Mouse (Mus musculus): Measurements from ENCODE around the gene Wdr24.
"Not testable (repeated sequence)": the region's sequence is repeated elsewhere in the genome, so short reads cannot be mapped to it uniquely, and the experiment has no call there.

Gene Wdr24

GRCm38 (mm10) chr17:25860832-25861703, 37.6 kb downstream of the Wdr24 start, which contains the start of gene Wdr90:
Gene Wdr90, minus strand, starts transcription at chr17:25861501.
- DNase-seq: peak; percentile 92 to 93

DNA sequence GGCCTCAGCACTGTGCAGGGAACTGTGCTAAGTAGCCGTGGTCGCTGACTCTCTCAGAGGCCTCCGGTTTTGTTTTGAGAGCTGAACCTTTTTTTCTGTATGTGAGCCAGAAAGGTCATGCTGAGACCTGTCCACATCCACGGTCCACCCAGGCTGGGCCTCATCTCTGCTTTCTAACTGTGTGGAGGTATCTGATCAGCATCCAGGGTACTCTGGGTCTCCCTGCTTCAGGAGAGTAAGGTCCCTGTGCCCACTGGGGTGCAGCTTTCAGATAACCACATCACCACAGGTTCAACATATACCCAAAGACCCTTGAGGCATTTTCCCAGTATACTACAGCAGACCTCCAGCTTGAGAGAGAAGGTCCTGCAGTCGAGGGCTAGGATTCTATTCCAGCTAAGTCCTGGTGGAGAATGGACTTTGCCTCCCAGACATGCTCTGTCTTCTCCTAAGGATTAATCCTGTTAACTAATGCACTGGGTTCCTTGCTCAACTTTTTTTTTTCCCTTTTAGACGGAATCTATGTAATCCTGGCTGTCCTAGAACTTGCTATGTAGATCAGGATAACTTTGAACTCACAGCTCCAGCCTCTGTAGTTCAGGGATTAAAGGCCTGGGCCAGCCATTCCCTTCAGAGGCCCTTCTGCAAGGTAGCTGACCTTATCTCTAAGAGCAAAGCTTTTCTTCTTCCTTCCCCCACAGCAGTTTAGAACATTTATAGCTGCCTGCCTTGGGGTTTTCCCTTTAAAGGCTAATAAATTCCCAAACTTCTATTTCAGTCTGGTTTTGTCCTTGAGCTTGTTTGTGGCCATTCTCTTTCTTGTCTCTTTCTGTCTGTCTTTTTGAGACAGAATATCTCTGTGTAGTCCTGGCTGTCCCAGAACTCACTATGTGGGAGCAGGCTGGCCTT, 38.5 kb downstream of the Wdr24 start:
- DNase-seq: no peak

GRCm38 (mm10) chr17:25863681-25864080, 40.3 kb downstream of the Wdr24 start:
- no peak for DNase-seq

- no peak for DNase-seq
These were observed 40.9 kb downstream of the Wdr24 start for GRCm38 (mm10) chr17:25864311-25864710.

DNA sequence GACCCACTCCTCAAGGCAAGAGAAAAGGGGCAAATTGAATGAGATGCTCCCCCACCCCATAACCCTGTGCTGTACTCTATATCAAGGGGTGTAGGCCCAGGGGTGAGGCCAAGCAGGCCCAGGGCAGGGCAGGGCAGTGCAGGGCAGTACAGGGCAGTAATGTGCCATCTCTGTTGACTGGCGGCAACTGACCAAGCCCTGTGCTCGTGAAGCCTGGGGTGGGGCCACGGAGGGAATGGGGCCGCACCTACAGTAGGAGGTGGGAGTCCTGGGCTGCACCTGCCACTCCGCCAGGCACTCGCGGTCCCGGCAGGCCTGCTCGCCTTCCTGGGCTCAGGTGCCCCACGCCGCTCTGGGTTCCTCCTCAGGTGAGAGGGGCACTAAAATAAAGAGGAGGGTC, 41.9 kb downstream of the Wdr24 start:
- peak in 1 of 2 experiments; percentile 20 for DNase-seq

- peak in 1 of 2 experiments; percentile 9 for DNase-seq
These were observed 42.7 kb downstream of the Wdr24 start for GRCm38 (mm10) chr17:25866172-25866571.

- no peak for DNase-seq
These were observed 44.0 kb downstream of the Wdr24 start for GRCm38 (mm10) chr17:25867509-25867835.

DNA sequence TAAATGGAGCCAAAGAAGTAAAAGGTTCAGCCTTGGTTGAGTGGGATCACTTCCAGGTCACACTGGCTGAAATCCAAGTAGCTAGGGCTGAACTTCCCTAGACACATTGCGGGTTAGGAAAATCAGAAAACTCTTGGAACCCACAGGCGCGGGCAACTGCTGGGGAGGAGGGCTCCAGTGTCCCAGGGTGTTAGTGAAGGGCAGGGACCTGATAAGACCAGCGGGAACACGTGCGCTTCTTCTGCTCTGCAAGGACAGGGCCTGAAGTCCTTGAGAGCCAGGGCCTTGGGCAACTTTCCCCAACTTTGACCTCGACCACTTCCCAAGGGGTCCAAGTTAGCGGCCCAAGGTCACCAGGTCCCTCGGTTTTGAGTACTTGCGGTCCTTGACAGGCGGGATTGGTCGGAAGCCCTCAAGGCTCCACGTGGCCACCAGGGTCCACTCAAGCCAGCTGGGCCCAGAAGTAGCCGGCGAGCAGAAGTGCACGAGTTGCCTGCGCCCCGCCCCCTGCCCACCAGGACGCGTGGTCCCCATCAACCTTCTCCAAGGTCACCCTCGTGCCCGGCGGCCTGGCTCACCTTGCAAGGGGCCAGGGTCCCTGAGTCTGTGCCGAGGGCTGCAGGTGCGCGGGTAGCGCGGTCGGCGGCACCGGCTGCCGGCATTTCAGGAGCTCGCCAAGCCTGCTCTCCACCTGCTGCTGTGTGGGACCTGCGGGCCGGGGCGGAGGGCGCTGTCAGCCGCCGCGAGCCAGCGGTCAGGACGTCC, 44.6 kb downstream of the Wdr24 start:
- DNase-seq: peak in 1 of 2 experiments; percentile 66

DNA sequence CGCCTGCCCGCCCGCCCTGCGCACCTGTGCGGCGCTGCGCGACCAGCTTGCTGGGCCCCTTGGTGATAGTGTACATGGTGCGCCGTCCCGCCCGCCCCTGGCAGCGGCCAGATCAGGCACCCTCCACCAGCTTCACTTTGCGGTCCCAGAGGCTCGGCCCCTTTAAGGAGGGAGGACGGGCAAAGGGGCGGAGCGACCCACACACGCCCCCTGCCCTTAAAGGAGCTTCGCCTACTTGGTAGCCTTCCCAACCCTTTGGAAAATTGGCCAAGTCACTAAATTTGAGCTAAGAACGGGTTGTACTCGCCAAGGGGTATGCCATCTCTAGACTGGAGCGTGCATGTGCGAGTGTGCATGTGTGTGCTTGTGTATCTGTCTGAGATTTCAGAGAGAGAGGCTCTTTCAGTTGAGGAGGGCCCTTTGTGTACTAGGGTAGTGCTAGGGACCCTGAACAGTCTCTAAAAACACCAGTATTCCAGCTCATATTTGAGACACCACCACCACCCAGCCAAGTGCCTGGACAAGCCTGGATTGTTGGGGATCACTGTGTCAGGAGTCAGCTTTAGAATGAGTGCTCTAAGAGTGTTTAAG, 45.3 kb downstream of the Wdr24 start, which contains the start of gene Mcrip2:
Mcrip2 (minus strand) TSS at position 164 of the 591 bp plus-strand sequence.
- peak; percentile 86 to 88 for DNase-seq

DNA sequence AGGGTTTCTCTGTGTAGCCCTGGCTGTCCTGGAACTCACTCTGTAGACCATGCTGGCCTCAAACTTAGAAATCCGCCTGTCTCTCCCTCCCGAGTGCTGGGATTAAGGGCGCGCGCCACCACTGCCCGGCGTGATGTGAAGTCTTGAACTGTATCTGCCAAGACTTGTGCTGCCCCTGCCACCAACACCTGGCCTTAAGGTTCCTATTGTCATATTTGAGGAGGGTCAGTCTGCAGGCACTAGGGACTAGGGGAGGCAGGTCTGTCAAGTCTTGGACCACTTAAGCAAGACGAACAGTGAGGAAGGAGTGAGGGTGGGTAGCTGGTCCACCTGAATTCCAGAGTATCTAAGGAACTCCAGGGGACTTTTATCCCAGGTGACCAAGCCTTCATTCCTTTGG, 46.1 kb downstream of the Wdr24 start:
- peak in 1 of 2 experiments; percentile 12 for DNase-seq

- DNase-seq: peak in 1 of 2 experiments; percentile 3
These were observed 46.5 kb downstream of the Wdr24 start for GRCm38 (mm10) chr17:25869954-25870353.

DNA sequence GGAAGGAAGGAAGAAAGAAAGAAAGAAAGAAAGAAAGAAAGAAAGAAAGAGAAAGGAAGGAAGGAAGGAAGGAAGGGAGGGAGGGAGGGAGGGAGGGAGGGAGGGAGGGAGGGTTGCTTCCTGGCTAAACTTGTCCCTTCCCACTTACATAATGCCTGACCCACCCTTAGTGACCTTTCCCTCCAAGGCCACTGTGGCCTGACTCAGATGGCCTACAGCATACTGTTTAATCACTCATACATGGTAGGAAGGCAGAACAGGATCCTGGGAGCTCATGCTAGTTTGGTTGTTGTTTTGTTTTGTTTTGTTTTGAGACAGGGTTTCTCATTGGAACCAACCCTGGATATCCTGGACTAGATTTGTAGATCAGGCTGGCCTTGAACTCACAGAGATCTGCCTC, 48.1 kb downstream of the Wdr24 start:
- not testable (repeated sequence) for DNase-seq

GRCm38 (mm10) chr17:25872676-25873075, 49.2 kb downstream of the Wdr24 start:
- DNase-seq: peak in 1 of 2 experiments; percentile 3

DNA sequence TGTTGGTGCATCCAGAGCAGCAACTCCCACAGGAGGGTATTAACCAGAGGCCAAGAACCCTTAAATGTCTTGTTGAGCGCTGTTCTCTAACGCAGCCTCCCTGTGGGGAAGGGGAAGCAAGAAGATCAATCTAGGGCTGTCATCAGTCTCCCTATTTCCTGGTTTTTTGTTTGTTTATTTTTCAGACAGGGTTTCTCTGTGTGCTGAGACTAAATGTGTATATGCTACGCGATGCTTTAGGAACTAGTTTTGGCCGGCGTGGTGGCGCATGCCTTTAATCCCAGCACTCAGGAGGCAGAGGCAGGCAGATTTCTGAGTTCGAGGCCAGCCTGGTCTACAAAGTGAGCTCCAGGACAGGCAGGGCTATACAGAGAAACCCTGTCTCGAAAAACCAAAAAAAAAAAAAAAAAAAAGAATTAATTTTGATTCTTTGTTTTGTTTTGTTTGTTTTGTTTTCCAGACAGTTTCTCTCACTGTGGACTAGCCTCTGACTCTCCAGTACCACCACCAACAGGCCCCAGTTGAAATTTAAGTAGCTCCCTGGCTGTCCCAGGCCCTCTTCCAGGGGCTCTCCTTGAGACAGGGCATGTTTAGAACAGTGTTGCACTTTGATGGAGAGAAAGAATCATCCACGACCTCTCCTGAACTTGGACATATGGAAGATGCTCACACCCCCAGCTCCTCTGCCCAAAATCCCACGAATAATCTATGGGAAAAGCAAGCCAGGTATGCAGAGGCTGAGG, 50.1 kb downstream of the Wdr24 start:
- DNase-seq: peak in 1 of 2 experiments; percentile 3

- DNase-seq: no peak
These were observed 50.8 kb downstream of the Wdr24 start for GRCm38 (mm10) chr17:25874148-25874720.

GRCm38 (mm10) chr17:25874721-25875170, 51.3 kb downstream of the Wdr24 start, which contains the start of gene Mettl26:
Gene Mettl26, plus strand, starts transcription at chr17:25875074.
- peak; percentile 96 for DNase-seq

DNA sequence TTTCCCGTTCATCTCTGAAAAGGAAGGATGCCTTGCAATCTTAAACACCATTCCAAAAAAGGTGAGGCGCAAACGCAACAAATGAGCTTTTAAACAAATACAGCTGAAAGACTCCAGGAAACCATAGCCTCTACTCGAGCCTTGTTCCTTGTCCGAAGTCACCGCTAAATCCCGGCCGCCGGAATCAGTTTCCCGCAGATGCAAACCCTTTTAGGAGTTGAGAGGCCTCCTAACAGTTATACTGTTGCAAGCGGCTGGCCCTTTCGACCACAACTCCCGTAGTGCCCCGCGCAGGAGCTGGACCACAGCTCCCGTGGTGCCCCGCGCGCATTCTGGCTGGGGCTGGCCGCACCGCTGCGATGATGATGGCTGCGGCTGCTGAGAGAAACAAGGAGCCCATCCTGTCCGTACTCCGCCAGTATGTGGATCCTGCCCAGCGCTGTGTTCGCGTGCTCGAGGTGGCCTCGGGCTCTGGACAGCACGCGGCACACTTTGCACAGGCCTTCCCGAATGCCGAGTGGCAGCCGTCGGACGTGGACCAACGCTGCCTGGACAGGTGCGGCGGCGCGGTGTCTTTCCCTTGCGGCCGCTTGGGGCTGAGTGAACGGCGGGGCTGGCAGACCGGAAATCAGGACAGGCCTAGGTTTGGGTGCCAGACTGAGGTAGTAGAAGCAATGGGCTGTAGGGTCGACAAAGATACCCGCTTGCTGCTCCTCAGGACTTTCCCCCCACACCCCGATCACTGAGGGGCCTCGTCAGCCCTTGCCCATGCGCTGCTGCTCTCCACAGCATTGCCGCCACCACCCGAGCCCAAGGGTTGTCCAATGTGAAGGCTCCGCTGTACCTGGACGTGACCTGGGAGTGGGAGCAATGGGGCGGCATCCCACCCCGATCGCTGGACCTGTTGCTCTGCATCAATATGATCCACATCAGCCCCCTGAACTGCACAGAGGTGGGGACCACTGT, 52.0 kb downstream of the Wdr24 start:
- peak; percentile 94 to 95 for DNase-seq

- DNase-seq: peak in 1 of 2 experiments; percentile 55
These were observed 53.0 kb downstream of the Wdr24 start for GRCm38 (mm10) chr17:25876347-25876915.

- peak in 1 of 2 experiments; percentile 17 for DNase-seq
These were observed 53.6 kb downstream of the Wdr24 start for GRCm38 (mm10) chr17:25877025-25877424.

Data from cerebellum, postnatal 25 days (tissue).